Mouse (Mus musculus): ENCODE measurements around the gene Polg2.

DNA sequence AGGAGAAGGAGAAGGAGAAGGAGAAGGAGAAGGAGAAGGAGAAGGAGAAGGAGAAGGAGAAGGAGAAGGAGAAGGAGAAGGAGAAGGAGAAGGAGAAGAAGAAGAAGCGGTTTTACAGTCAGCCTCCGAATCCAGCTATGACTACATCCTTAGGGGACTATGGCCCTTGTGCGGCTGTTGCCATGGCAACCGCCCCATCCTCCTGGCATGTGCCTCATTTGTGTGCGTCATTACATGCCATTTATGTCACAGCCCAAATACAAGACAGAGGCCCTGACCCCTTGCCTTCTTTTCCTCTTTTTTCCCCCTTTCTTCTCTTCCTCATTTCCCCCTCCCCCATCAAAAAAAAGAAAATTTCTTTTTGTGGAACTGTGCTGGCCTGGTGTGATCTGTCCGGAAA lies 38.1 kb downstream of the Polg2 start:
- no peak for TF ChIP-seq POLR2A (IDR thresholded peaks at IDR 0.05; ENCODE audit: low read depth, low read length)
- TF ChIP-seq CTCF (IDR thresholded peaks at IDR 0.05; ENCODE audit: borderline replicate concordance, insufficient read depth, low read length), result no peak

All from embryonic fibroblast, embryonic 13.5 days (primary cell).